Mouse (Mus musculus) MEL-GATA-1-ER (cell line): ENCODE data around the gene Ppp2r2c.
A peak's percentile ranks its signal among the peaks of the same experiment; 100 is the strongest.

Experiments used
- DNase-seq: peaks from one replicate; pipeline ENCODE4 v3.0.0-alpha.2; 2012; ENCODE audit warnings: low read depth; ENCODE audit errors: extremely low read depth

Ppp2r2c gene

GRCm38 (mm10) chr5:36868266-36869090 is at the start of gene Ppp2r2c:
Ppp2r2c (plus strand) TSS chr5:36868513.
- no peak for DNase-seq

- no peak for DNase-seq
These were observed 48.6 kb upstream of the Ppp2r2c start for GRCm38 (mm10) chr5:36819742-36820141.

- peak; percentile 26 for DNase-seq
These were observed 48.2 kb upstream of the Ppp2r2c start for GRCm38 (mm10) chr5:36820142-36820541.

DNA sequence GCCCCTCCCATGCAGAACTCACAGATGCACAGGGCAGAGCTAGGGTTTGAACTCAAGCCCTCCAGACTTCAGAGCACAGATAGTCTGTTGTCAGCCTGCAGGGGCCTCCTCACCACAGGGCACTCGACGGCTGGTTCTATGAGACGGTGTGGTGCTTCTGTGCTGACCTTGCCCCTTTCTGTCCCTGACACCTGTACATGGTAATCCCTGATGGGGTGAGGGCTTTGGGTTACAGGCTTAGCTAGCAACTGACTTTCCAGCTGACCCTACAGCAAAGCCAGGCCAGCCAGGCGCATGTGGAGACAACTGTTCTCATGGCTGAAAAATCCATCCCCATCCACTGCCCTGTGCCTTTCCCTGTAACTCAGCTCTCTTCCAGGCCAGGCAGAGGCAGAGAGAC is 45.4 kb upstream of the Ppp2r2c start:
- DNase-seq, result no peak

GRCm38 (mm10) chr5:36829098-36829497 is 39.2 kb upstream of the Ppp2r2c start:
- no peak for DNase-seq

GRCm38 (mm10) chr5:36829913-36830879 is 38.1 kb upstream of the Ppp2r2c start, which contains the start of gene Man2b2:
Man2b2 (minus strand) TSS chr5:36830653.
- DNase-seq, result peak; percentile 74

DNA sequence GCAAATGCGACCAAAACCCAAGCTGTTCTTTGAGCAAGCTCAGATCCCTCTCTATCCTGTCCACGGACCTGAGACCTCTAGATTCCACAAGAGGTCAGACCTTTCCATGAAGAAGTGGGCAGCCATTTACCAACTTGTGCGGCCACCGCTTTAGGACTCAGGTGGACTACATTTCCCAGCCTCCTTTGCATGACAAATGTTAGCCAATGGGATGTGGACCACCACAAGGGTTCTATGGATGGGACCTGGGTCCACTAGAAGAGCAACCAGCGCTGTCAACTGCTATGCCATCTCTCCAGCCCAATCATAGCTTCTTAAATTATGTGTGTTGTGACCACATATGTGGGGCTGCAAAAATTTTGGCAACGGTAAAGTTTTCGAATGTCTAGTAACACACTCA is 37.0 kb upstream of the Ppp2r2c start:
- DNase-seq, result no peak

DNA sequence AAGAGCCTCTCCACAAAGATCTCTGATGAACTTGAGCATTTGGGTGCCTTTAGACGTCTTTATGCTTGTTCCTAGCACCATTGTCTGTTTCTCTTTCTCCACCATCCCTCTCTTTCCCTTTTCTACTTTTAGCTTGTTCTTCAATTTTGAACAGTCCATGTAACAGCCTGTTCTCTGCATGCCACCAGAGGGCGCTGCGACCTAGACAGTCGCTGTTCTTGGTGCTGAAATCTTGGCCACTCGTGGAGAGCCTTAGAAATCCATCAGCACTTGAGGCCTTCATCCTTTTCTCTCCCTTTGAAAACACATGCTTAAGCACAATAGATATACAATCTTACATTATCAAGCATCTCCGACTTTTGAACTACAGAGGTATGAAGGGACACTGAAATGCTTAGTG is 32.4 kb upstream of the Ppp2r2c start:
- DNase-seq, result peak; percentile 42

- DNase-seq, result no peak
These were observed 29.3 kb upstream of the Ppp2r2c start for GRCm38 (mm10) chr5:36839032-36839431.

- no peak for DNase-seq
These were observed 28.7 kb upstream of the Ppp2r2c start for GRCm38 (mm10) chr5:36839602-36840001.

DNA sequence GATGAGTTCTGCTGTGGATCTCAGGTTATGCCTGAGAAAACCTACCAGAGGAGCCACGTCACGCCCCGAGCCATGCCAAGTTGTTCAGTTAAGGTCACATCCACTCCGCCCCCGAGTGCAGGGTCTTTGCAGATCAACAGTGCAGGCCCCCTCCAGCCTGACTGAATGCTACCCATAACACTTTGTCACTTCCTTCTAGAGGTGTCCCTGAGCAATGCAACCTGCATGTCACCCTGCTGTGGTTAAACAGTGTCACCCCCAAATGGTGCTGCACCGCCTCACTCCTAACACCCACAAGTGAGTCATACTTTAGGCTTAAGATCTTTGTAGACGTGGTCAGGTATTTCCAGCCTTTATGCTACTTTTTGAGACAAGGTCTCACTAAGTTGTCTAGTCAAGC is 28.2 kb upstream of the Ppp2r2c start:
- no peak for DNase-seq

- DNase-seq, result no peak
These were observed 26.6 kb upstream of the Ppp2r2c start for GRCm38 (mm10) chr5:36841701-36842100.

DNA sequence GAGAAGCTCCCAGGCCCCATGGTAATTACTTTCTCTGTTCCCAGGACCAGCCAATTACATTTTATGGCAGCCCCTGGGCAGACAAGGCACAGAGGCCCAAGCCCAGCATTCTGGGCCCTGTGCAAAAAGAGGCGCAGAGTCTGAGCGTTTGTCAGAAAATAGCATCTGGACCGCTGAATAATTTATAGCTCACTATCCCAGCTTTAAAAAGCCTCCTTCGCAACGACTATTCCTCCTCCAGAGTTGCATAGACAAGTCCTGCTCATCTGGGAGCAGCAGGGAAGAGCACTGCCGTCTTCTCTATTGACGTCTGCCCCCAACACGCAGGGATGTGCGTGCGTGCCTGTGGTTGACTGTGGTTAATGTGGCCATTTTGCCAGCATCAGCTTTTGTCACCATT is 23.8 kb upstream of the Ppp2r2c start:
- no peak for DNase-seq

GRCm38 (mm10) chr5:36851572-36851971 is 16.7 kb upstream of the Ppp2r2c start:
- no peak for DNase-seq

GRCm38 (mm10) chr5:36855180-36855579 is 13.1 kb upstream of the Ppp2r2c start:
- DNase-seq, result no peak

GRCm38 (mm10) chr5:36856529-36856928 is 11.8 kb upstream of the Ppp2r2c start:
- no peak for DNase-seq

DNA sequence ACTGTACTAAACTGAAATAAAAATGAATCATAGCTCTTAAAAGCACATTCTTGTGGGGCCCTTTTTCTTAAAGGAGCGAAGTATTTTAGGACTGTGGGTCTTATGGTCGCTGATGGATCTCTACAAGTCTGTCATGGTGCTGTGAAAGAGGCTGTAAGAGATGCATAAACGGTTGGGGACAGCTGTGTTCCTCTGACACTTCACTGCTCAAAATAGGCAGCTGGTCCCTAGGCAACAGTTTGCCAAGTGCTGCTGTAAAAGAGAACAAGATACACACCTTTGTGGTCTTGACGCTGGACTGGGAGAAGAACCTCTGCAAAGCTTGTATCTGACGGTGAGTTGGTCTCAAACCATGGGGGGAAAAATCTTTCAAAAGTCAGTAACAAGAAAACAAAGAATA is 10.8 kb upstream of the Ppp2r2c start:
- no peak for DNase-seq

GRCm38 (mm10) chr5:36861084-36861483 is 7.2 kb upstream of the Ppp2r2c start:
- DNase-seq, result no peak

DNA sequence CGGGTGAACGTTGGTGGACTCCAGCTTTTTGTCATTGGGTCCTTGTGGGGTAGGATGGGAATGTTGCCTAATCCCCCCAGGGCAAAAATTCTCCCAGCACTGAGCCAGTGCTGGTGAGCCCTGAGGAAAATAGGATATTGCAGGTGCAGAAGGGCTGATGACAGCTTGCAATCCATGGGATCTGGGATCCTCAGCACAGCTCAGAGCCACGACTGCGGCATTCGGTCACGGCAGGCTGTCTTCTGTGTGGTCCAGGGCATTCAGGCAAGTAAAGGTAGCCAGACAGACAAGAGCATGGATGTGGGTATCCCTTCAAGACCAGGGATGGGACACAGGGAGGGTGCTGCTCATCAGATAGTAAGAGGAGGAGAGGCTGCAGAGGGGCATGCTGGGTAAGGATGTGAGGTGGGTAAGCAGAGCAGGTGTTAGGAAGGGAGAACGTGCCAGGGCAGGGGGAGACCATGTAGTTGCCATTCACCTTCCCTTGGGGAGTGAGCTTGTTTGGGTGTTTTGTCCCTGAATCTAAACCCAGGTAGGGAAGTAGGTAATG is 1.5 kb upstream of the Ppp2r2c start:
- DNase-seq, result no peak

DNA sequence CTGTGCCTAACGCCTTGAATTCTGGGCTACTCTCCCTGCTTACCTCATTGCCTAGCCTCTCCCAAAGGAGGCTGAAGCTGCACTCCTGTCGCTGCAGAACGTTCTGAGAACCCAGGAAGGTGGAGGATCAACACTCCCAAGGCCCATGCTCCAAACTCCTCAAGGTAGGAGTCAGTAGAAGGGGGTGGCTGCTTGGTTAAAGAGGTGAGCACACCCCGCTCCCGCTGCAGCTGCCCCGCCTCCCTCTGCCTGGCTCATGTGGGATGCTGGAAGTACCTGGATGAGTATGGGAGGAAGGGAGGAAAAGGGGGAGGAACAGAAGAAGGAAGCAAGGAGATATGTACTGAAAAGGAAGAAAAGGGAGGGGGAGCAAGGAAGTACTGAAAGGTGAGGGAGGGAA is 752 bp upstream of the Ppp2r2c start:
- no peak for DNase-seq

DNA sequence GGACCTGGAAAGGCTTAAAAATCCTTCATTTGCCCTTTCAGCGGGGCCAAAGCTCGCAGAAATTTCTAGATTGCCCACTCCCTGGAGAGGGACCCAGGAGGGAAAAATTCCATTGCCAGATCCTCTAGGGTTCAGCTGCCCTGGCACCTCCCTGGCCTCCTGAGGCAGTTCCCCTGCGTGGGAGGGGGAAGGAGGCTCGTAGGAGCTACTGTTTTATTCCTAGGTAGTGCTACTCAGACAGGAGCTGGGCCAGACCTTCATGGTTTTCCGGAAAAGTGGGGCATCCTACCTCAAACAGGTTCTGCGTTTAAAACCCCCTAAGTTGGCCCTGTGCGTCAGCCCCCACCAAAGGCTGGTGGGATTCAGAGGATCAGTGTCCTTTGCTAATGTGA is 869 bp downstream of the Ppp2r2c start:
- no peak for DNase-seq
